Mouse (Mus musculus) hindbrain, postnatal 0 days (tissue): ENCODE data around the gene Gnai3. TPM values are rescaled to one million over a fixed set of nuclear protein-coding genes. Genes with fewer than 3 reads are reported as not detected.

Source experiments
- ATAC-seq: fragments of 200-750 bp; cut with Nextera tagmentation; 2 replicates; pipeline ENCODE4 v1.8.0; 2017; ENCODE audit warnings: mild to moderate bottlenecking, moderate TSS enrichment, moderate library complexity
- DNase-seq: peaks from one replicate; pipeline ENCODE4 v3.0.0-alpha.2; 2015; ENCODE audit warnings: low spot score
- H3K27ac ChIP-seq: fragments of 300-500 bp; sonication (generic); 2 replicates; pipeline ENCODE4 v1.5.1; 2014; ENCODE audit warnings: mild to moderate bottlenecking
- H3K27me3 ChIP-seq: fragments of 300-500 bp; sonication (generic); 2 replicates; pipeline ENCODE4 v1.6.1; 2014; ENCODE audit warnings: low read length, mixed read lengths; ENCODE audit not compliant: insufficient read depth
- H3K36me3 ChIP-seq: fragments of 300-500 bp; sonication (generic); 2 replicates; pipeline ENCODE4 v1.6.1; 2014; ENCODE audit warnings: low read length, mixed read lengths; ENCODE audit not compliant: insufficient read depth
- H3K4me1 ChIP-seq: fragments of 300-500 bp; sonication (generic); 2 replicates; pipeline ENCODE4 v1.6.1; 2014; ENCODE audit warnings: antibody characterized with exemption, low read length, mixed read lengths; ENCODE audit not compliant: insufficient read depth
- H3K4me2 ChIP-seq: fragments of 300-500 bp; sonication (generic); 2 replicates; pipeline ENCODE4 v1.6.1; 2014; ENCODE audit warnings: low read depth, mild to moderate bottlenecking, low read length, moderate library complexity, mixed read lengths
- H3K4me3 ChIP-seq: fragments of 300-500 bp; sonication (generic); 2 replicates; pipeline ENCODE4 v1.5.1; 2014; ENCODE audit warnings: low read length
- H3K9ac ChIP-seq: fragments of 300-500 bp; sonication (generic); replicated peaks from 2 replicates; pipeline ENCODE4 v1.6.1; 2014; ENCODE audit warnings: mild to moderate bottlenecking, low read length, moderate library complexity, mixed read lengths
- H3K9me3 ChIP-seq: fragments of 300-500 bp; sonication (generic); 2 replicates; pipeline ENCODE4 v1.6.1; 2016; ENCODE audit warnings: low read length, mixed read lengths
- CTCF ChIP-seq: IDR thresholded peaks from 2 replicates; pipeline ENCODE4 v1.5.1; 2016; ENCODE audit warnings: antibody characterized with exemption, control low read depth, low read depth
- WGBS: fragments of 180-500 bp; shearing (Covaris S2); extraction: QIAGEN DNeasy Blood & Tissue Kit; methylation state at CpG from one replicate; pipeline ENCODE4 v1.1.7; 2014; 5-methylcytosine and 5-hydroxymethylcytosine counted together
- polyA plus RNA-seq: library from polyadenylated mRNA; unstranded; fragments of >200 nt; fragmentation: Nextera tagmentation; extraction: Ambion mirVana; gene quantifications from 2 replicates; pipeline ENCODE4 v1.2.1, GENCODE M21; 2015
- total RNA-seq: library from RNA; depleted of rRNA; stranded (reverse); fragments of >200 nt; gene quantifications from 2 replicates; pipeline ENCODE4 v1.2.3, GENCODE M21; 2014

Gnai3 gene
- total and polyA plus RNA-seq, 2 experiments from 2014 or later: 61.0 to 100 TPM

- Histone ChIP-seq H3K4me3 (no peak overlapping the region), H3K9me3 (no peaks in the 10 kb centered on the region), H3K4me1 (no peaks in the 10 kb centered on the region; the same call in 1 of the 2 replicates), H3K36me3 (no peaks in the 10 kb centered on the region), H3K9ac (no peak overlapping the region), H3K27ac (no peak overlapping the region), H3K4me2 (no peak overlapping the region), H3K27me3 (no peaks in the 10 kb centered on the region)
- DNase-seq: no peak
- 82% methylated on average over 4 of the region's 4 CpGs for WGBS
- no peak for TF ChIP-seq CTCF
- ATAC-seq: no peak
Measured at GRCm38 (mm10) chr3:108140786-108141185, 5.2 kb downstream of the Gnai3 start.

- TF ChIP-seq CTCF: no peak
- WGBS: 85% methylated on average over 1 of the region's 1 CpGs
- Histone ChIP-seq H3K9me3 (no peaks in the 10 kb centered on the region), H3K4me2 (no peak overlapping the region), H3K4me3 (no peak overlapping the region), H3K36me3 (no peaks in the 10 kb centered on the region), H3K9ac (no peak overlapping the region), H3K4me1 (no peaks in the 10 kb centered on the region; the same call in 1 of the 2 replicates), H3K27me3 (no peaks in the 10 kb centered on the region), H3K27ac (no peak overlapping the region)
- DNase-seq (no peak), ATAC-seq (no peak)
Measured at GRCm38 (mm10) chr3:108139113-108139512, 6.8 kb downstream of the Gnai3 start.

GRCm38 (mm10) chr3:108134701-108135100 is 11.2 kb downstream of the Gnai3 start:
- no peak overlapping the region; the same call in 1 of the 2 replicates for H3K27ac ChIP-seq
- WGBS: 43% methylated on average over 11 of the region's 11 CpGs
- no peak overlapping the region for H3K4me2 ChIP-seq

GRCm38 (mm10) chr3:108132484-108132883 is 13.5 kb downstream of the Gnai3 start:
- no peak for TF ChIP-seq CTCF
- WGBS: 81% methylated on average over 1 of the region's 1 CpGs
- no peaks in the 10 kb centered on the region for H3K9me3 ChIP-seq
- no peak for DNase-seq
- ATAC-seq: no peak
- H3K9ac ChIP-seq: no peak overlapping the region
- no peaks in the 10 kb centered on the region for H3K4me1 ChIP-seq
- no peaks in the 10 kb centered on the region for H3K36me3 ChIP-seq
- no peaks in the 10 kb centered on the region for H3K27me3 ChIP-seq
- H3K27ac ChIP-seq: no peak overlapping the region
- H3K4me3 ChIP-seq: no peak overlapping the region
- H3K4me2 ChIP-seq: no peak overlapping the region

More at GRCm38 (mm10) chr3:108134701-108135100, 11.2 kb downstream of the Gnai3 start:
- Histone ChIP-seq H3K9me3 (no peaks in the 10 kb centered on the region), H3K4me3 (no peak overlapping the region), H3K27me3 (no peaks in the 10 kb centered on the region), H3K9ac (no peak overlapping the region), H3K4me1 (no peaks in the 10 kb centered on the region), H3K36me3 (no peaks in the 10 kb centered on the region)
- DNase-seq (peak; percentile 51), ATAC-seq (0 out of 2 replicates have a peak, but pooled peaks have one; percentile 62)
- no peak for TF ChIP-seq CTCF

- H3K4me3 ChIP-seq: no peak overlapping the region
- H3K36me3 ChIP-seq: no peaks in the 10 kb centered on the region
- no peaks in the 10 kb centered on the region for H3K9me3 ChIP-seq
- no peak for ATAC-seq
- H3K27me3 ChIP-seq: no peaks in the 10 kb centered on the region
- no peak overlapping the region for H3K9ac ChIP-seq
- H3K27ac ChIP-seq: no peak overlapping the region
- no peaks in the 10 kb centered on the region for H3K4me1 ChIP-seq
- H3K4me2 ChIP-seq: no peak overlapping the region
- DNase-seq: no peak
- TF ChIP-seq CTCF: no peak
- 85% methylated on average over 1 of the region's 1 CpGs for WGBS
Measured at GRCm38 (mm10) chr3:108131821-108132220, 14.1 kb downstream of the Gnai3 start.

GRCm38 (mm10) chr3:108131216-108131615 is 14.7 kb downstream of the Gnai3 start:
- H3K4me3 ChIP-seq: no peak overlapping the region
- H3K36me3 ChIP-seq: no peaks in the 10 kb centered on the region
- no peak overlapping the region for H3K27ac ChIP-seq
- H3K9ac ChIP-seq: no peak overlapping the region
- no peaks in the 10 kb centered on the region for H3K27me3 ChIP-seq
- 93% methylated on average over 5 of the region's 5 CpGs for WGBS
- H3K9me3 ChIP-seq: no peaks in the 10 kb centered on the region
- no peak for ATAC-seq
- no peak overlapping the region for H3K4me2 ChIP-seq
- no peaks in the 10 kb centered on the region for H3K4me1 ChIP-seq
- no peak for TF ChIP-seq CTCF
- DNase-seq: no peak

GRCm38 (mm10) chr3:108129804-108130203 is 16.1 kb downstream of the Gnai3 start:
- 92% methylated on average over 4 of the region's 4 CpGs for WGBS
- Histone ChIP-seq H3K4me1 (no peaks in the 10 kb centered on the region), H3K27me3 (no peaks in the 10 kb centered on the region), H3K4me3 (no peak overlapping the region), H3K36me3 (no peaks in the 10 kb centered on the region), H3K27ac (no peak overlapping the region), H3K4me2 (no peak overlapping the region), H3K9ac (no peak overlapping the region), H3K9me3 (no peaks in the 10 kb centered on the region)
- DNase-seq (no peak), ATAC-seq (no peak)
- TF ChIP-seq CTCF: no peak
